Mouse (Mus musculus) B cell, adult 2 months (primary cell): ENCODE results near the gene Slc12a6.

Experiments
- DNase-seq, 2 experiments: peaks; one replicate each; pipeline ENCODE4 v3.0.0; 2022

The Slc12a6 gene

GRCm38 (mm10) chr2:112265448-112266241, at the start of gene Slc12a6:
TSS of gene Slc12a6 (plus strand) at chr2:112265825.
- peak; percentile 93 to 94 for DNase-seq

GRCm38 (mm10) chr2:112215977-112216376, 49.6 kb upstream of the Slc12a6 start:
- peak; percentile 16 to 25 for DNase-seq

DNA sequence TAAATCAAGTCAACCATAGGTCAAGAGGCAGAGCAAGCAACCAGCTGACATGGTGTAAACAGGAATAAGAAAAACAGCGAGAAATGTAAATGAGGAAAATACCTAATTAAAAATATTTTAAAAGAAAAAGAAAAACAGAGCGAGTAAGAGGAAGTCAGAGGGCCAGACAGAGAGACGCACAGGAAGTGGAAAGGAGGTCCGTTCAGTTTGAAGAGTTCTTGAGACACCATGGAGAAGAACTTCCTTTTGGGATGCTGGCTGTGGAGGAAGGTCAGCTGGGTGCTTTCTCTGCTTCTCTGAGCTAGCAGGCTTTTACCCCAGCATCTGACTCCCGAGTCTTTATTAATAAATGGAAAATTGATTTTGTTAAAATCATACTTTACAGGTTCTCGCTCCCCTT, 48.0 kb upstream of the Slc12a6 start:
- no peak for DNase-seq

DNA sequence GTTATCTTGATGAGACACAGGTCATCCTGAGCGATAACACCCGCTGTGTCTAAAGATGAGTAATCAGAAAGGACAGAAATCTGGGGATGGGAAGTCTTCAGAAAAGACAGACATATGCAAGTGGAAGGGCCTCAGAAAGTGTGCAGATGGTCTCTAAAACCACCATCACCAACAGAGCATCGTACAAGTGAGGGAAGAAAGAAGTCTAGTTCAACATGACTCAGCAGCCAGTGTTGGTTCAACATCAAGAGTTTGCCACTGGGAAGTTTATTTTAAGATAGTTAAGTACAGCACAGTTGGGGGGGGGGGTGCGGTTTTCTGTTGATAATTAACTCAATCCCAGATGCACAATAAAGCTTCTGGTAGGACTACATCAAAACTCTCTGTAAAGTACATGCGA, 44.7 kb upstream of the Slc12a6 start:
- no peak for DNase-seq

- DNase-seq, result no peak
Observed at GRCm38 (mm10) chr2:112222607-112223006, 43.0 kb upstream of the Slc12a6 start.

DNA sequence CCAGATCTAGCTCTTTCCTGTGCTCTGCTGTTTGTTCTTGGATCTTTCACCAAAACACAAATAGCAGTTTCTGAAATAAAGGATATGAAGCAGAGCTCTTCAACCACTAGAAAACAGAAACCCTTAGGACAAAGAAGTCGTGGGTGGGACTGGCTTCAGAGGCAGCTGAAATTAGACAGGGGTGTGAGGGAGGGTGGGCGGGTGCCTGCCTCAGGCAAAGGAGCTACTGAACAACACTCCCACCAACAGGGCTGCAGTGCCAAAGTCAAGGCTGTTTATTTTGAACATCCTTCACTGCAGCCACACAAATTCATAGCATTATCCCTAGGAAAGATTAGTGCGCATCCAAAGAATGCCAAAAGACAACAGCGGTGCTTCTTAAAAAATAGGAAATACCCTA, 41.3 kb upstream of the Slc12a6 start:
- DNase-seq, result no peak

DNA sequence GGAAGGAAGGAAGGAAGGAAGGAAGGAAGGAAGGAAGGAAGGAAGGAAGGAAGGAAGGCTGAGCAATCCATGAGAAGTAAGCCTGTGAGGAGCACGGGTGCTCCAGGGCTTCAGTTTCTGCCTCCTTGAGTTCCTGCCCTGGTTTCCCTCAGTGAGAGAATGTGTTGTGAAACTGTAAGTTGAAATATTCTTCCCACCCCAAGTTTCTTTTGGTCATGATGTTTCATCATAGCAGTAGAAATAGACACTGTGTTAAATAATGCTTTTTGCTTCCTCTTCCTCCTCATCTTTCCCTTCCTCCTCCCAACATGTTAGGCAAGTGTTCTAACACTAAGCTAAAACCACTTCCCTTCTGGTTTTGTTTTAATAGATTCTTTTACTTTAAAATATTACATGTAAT, 33.0 kb upstream of the Slc12a6 start:
- no peak for DNase-seq

DNA sequence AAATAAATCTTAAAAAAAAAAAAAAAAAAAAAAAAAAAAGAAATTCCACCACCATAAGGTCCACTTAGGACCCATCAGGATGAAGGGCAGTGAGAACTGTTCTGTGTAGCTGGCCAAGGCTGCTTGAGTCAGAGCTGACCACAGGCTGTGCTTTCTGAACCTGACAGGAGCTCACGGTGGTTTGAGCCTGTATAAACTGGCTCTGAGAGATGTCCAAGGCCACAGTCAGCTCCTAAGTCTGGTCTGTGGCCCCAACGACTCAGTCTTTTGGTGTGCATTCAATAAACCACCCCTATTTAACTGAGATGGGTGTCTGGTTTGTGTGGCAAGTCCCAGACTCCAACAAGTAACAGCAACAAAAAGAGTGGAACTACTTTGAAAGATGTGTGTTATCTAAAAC, 29.0 kb upstream of the Slc12a6 start:
- no peak for DNase-seq

DNA sequence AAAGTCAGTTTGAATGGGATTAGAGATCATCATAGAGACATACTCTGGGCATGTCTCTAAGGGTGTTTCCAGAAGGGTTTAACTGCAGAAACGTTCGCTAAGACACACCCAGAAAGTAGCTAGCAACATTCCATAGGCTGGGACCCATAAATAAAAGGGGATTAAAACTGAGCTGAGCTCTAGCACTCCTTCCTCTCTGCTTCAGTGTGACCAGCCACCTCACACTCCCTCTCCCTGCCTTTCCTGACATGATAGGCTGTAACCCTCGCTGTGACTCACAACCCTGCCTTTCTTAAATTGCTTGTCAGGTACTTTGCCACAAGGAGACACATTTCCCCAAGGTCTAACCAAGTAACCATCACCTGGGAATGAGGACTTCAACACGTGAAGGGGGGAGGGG, 27.6 kb upstream of the Slc12a6 start:
- no peak for DNase-seq

DNA sequence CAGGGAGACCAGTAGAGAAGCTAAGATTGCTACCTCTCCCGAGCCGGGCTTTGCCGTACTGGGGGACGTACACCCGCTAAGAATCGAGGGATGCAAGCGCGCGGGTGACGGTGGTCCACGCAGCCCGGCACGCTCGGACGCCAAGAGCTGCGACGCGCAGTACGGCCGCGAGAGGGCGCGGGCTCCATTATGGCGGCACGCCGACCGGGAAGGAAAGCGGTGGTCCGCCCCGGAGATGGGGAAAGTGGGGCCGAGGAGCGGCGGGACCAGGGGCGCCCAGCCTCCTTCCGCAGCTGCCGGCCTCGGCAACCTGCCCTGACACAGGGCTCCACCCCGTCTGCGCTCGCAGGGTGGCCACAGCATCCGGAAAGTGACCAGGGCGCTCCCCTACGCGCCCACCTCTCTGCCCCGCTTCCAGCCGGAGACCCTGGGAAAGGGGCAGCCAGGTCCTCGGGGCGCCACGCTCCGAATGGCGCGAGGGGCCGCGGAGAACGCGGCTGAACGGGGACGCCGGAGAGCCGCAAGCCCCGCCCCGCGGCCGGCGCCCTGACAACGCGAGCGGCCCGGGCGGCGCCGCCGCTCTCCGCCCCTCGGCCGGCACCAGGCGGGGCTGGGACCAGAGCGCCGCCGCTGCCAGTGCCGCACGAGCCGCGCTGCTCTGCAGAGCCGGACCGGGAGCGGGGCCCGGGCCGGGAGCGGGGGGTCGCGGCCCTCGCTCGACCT, 26.3 kb upstream of the Slc12a6 start, which contains the start of gene Lpcat4:
Gene Lpcat4, plus strand, starts transcription at position 257 of the 723 bp plus-strand sequence.
- peak; percentile 89 to 90 for DNase-seq

GRCm38 (mm10) chr2:112239935-112240721, 25.5 kb upstream of the Slc12a6 start:
- peak; percentile 47 to 54 for DNase-seq

DNA sequence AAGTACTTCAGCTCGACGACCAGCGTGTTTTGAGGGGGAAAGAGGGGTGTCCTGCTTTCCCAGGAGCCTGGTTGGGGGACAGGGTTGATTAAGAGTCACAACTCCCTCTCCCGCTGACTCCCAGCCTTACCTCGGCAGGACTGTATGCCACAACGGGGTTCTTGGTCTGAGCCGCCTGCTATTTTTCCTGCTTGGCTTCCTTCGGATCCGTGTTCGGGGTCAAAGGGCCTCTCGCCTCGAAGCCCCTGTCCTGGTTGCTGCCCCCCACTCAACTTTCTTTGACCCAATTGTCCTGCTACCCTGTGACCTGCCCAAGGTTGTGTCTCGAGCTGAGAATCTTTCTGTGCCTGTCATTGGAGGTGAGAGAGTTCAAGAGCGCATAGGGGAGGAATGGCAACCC, 23.8 kb upstream of the Slc12a6 start:
- DNase-seq, result no peak

- no peak for DNase-seq
Observed at GRCm38 (mm10) chr2:112245307-112245706, 20.3 kb upstream of the Slc12a6 start.

DNA sequence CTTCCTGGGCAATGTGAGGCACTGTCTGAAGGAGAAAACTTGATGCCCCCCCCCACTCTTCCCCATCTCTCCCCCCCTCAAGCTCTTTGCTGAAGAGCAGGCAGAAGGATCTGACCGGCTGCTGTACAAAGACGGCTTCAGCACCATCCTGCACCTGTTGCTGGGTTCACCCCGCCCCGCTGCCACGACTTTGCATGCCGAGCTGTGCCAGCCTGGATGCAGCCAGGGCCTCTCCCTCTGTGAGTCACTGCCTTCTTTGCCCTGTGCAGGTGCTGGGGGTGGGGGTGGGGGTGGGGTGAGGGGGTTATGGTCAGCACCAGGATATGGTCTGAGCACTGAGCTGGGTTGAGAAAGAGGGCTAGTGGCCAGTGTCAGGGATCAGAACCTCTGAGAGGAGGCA, 19.4 kb upstream of the Slc12a6 start:
- DNase-seq, result no peak

GRCm38 (mm10) chr2:112247323-112247722, 18.3 kb upstream of the Slc12a6 start:
- DNase-seq, result no peak

- no peak for DNase-seq
Observed at GRCm38 (mm10) chr2:112249780-112250453, 15.7 kb upstream of the Slc12a6 start.

DNA sequence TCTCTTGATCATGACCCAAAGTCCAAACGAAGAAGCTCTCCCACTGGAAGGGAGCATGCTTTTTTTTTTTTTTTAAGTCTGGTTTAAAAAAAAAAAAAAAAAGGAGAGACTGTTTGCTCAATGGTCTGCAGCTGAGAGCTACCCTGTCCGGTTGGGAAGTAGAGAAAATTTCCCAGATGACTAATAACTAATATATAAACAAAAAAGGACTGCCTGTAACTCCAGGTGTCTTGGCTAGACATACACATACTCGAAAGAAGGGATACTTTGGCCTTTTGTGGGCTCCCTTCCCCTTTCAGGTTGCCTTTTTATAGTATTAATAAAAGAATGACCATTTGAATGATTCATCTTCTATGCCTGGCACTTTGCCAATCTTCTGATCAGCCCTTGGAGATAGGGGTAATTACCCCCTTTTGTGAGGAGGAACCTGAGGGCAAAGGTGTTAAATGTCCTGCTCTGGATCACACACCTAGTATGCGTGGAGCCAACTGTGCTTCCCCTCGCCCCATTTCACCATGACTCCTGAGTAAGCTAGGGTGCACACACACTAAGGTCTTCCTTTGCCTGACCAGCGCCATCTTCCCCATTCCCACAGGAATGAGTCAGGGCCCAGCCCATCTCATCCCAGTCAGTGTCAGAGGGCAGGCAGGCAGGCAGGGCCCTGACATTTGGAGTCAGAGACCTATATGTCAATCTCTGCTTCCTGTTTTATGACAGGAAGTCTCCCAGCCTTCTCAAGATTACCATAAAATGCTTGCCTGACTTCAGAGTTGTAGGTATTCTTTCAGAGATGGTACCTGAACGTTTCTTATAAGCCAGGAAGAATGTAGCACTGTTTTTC, 10.7 kb upstream of the Slc12a6 start:
- no peak for DNase-seq

DNA sequence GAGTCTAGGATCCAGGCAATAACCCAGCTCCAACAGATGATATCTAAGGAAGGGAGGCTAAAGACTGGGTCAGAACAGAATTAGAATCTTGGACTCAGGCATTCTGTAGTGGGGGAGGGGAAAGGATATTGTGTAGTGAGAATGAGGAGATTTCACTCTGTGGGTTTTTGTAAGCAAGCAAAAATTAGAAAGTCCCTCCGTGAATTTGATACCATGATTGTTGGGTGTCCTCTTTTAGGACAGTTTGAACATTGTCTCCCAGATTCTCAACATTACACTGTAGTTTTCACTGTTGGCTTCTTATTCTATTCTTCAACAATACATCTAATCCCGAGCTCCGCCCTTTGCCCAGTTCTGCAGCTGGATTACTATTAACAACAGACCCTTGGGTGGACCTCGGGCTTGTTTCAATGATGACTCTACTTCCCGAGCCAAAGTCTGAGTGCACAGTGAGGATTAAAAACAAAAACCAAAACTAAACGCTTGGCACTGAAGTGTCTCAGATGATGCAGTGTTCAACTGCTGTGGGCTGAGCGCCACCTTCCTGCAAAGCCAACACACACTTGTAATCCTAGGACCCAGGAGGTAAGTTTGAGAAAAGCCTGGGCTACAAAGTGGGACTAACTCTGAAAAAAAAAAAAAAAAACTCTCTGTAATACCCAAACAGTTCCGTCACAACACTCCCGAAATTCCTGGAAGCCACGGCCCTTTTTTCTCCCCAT, 6.2 kb upstream of the Slc12a6 start, which contains the start of gene Nutm1:
Gene Nutm1, minus strand, starts transcription at position 51 of the 722 bp plus-strand sequence.
- peak in 1 of 2 experiments; percentile 28 for DNase-seq

GRCm38 (mm10) chr2:112261748-112262653, 3.6 kb upstream of the Slc12a6 start, which contains the start of gene Nop10:
TSS of gene Nop10 (plus strand) at chr2:112261926.
- peak; percentile 85 to 87 for DNase-seq
